Mouse (Mus musculus) urinary bladder, postnatal 4 days (tissue): ENCODE measurements around the gene Klhdc7b.

Experiments used
- DNase-seq, 2 experiments: peaks; one replicate each; pipeline ENCODE4 v3.0.0; 2021 to 2022; ENCODE audit warnings: low spot score in 2 of 2

The Klhdc7b gene

GRCm38 (mm10) chr15:89384617-89385016 lies at the start of gene Klhdc7b:
TSS of gene Klhdc7b (plus strand) at chr15:89384917.
- DNase-seq, result no peak

- no peak for DNase-seq
Observed at GRCm38 (mm10) chr15:89336422-89336821, 48.3 kb upstream of the Klhdc7b start.

DNA sequence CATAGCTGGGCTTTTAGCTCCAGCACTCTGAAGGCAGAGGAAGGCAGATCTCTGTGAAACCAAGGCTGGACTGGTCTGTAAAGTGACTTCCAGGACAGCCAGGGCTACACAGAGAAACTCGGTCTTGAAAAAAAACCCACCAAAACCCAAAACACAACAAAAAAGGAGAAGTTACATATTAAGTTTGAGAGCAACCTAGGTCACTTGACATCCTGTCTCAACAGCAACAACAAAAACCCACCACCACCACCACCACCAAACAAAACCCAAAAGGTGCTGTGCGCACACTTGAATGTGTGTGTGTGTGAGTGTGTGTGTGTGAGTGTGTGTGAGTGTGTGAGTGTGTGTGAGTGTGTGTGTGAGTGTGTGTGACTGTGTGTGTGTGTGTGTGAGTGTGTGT lies 45.0 kb upstream of the Klhdc7b start:
- DNase-seq, result no peak

GRCm38 (mm10) chr15:89340136-89340535 lies 44.6 kb upstream of the Klhdc7b start:
- no peak for DNase-seq

GRCm38 (mm10) chr15:89341678-89342077 lies 43.0 kb upstream of the Klhdc7b start:
- DNase-seq, result no peak

DNA sequence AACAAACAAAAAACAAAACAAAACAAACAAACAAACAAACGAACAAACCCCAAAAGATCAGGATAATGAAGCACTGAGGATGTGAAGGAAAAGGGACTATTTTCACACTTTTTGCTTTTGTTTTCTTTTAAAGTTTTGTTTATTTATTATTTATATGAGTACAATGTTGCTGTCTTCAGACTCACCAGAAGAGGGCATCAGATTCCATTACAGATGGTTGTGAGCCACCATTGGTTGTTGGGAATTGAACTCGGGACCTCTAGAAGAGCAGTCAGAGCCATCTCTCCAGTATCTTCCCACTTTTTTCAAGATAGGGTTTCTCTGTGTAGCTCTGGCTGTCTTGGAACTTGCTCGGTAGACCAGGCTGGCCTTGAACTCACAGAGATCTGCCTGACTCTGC lies 41.4 kb upstream of the Klhdc7b start:
- no peak for DNase-seq

GRCm38 (mm10) chr15:89350447-89350846 lies 34.3 kb upstream of the Klhdc7b start:
- DNase-seq, result no peak

DNA sequence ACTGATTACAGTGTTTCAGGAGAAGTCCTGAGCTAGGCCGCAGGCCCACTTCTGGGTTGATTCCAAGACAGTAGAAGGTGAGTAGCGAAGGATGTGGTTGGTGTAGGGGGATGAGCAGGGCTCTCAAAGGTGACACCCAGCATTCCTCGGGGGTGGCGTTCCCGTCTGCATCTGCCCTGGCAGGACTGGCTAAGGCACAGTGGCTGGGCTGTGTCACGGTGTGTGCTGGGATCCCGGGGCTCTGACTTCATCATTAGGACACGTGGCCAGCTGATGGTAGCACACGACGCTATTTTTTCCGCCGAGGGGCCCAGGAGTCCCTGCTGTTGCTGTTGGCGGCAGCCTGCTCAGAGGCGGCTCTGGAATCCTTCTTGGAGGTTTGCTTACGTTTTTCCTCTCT lies 33.4 kb upstream of the Klhdc7b start:
- no peak for DNase-seq

- DNase-seq, result peak in 1 of 2 experiments; percentile 58
Observed at GRCm38 (mm10) chr15:89352054-89352453, 32.7 kb upstream of the Klhdc7b start.

GRCm38 (mm10) chr15:89352795-89353194 lies 31.9 kb upstream of the Klhdc7b start:
- DNase-seq, result no peak

DNA sequence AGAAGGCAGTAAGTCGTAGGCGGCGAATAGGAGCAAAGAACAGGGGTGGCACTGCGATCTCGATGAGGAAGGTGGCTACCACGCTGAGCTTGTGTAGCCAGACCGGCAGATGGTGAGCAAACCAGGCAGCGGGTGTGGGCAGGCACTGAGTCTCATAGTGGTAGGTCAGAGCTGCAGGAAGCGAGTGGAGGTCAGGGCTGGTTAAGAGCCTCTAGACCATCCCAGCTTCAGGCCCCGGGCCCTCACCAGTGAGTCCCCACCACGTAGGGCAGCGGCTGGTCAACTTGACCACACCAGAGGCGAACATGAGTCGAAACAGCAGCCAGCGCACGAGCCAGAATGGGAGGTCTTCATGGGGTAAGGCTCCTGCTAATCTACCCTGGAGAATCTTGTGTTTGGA lies 30.9 kb upstream of the Klhdc7b start:
- DNase-seq, result no peak

GRCm38 (mm10) chr15:89354455-89354854 lies 30.3 kb upstream of the Klhdc7b start:
- no peak for DNase-seq

GRCm38 (mm10) chr15:89355241-89356187 lies 29.2 kb upstream of the Klhdc7b start, which contains the start of the genes Lmf2 and Ncaph2:
TSS of gene Lmf2 (minus strand) at chr15:89355659.
TSS of gene Ncaph2 (plus strand) at chr15:89355719.
- DNase-seq, result peak; percentile 91 to 95

DNA sequence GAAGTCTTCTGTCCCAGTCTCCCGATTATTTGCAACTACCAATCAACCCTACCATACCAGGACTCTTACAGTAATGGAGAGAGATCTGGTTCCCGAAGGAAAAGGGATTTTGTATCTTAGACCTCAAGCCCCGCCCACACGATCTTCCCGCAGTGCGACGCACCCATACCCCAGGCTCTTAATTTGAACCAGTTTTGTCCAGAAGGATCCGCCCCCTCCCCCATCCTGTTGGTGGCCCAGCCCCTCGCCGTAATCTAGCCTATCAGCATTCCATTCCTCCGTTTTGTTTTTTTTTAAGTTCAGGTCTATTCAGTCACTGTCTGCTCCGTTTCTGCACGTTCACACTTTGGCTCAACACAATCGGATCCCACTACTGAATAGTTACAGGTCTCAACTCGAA lies 28.3 kb upstream of the Klhdc7b start:
- peak; percentile 79 to 85 for DNase-seq

- no peak for DNase-seq
Observed at GRCm38 (mm10) chr15:89358784-89359183, 25.9 kb upstream of the Klhdc7b start.

- DNase-seq, result no peak
Observed at GRCm38 (mm10) chr15:89363051-89363450, 21.7 kb upstream of the Klhdc7b start.

DNA sequence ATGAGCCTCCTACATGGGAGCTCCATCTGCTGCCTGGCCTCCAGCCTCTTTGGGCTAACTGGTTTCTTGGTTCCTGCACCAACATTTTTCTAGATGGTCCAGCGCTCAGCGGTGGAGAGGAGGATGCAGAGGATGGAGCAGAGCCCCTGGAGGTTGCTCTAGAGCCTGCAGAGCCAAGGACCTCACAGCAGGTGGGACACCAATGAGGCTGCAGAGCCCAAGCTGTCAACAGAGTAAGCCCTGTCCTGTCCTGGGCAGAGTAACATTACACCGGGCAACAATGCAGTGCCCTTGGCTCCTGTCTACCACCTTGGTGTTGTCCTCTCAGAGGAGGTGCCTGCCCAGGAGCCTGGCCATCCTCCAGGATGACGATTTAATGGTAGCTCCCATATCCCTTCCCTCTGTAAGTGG lies 19.6 kb upstream of the Klhdc7b start:
- DNase-seq, result no peak

DNA sequence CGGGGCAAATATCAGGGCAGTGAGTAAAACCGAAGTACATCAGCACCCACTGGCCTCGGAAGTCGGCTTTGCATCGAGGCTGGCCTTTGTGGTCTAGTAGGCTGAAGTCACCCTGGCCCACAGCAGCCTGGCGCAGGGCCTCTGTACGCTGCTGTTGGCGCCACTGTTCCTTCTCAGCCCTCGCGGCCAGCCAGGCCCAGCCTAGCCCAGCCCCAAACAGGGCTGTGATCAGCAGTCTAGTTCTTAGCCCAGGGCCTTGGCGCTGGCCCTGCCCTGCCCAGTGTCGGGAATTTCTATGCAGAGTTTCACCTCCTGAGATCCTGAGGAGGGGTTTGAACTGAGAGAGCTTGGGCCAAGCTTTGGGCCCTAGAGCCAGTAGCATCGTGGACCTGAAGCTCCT lies 12.6 kb upstream of the Klhdc7b start:
- no peak for DNase-seq

DNA sequence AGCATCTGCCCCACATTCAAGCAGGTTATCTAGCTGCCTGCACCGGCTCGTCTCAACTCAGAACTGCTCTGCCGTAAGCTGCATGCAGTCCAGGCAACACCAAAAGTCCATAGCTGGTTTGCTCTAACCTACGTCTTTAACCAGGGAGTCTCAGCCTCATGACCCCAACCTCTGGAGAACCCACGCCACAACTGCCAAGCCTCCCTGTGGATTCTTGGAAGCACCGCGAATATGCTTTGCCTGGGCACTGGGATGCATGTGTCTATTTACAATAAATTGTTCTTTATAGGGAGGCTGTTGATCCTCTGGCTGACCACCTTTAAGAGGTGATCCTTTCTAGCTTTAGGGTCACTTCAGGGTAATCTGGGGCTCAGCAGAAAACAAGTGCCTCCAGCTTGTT lies 12.2 kb upstream of the Klhdc7b start:
- DNase-seq, result no peak

GRCm38 (mm10) chr15:89373027-89373761 lies 11.5 kb upstream of the Klhdc7b start:
- peak; percentile 78 to 86 for DNase-seq

DNA sequence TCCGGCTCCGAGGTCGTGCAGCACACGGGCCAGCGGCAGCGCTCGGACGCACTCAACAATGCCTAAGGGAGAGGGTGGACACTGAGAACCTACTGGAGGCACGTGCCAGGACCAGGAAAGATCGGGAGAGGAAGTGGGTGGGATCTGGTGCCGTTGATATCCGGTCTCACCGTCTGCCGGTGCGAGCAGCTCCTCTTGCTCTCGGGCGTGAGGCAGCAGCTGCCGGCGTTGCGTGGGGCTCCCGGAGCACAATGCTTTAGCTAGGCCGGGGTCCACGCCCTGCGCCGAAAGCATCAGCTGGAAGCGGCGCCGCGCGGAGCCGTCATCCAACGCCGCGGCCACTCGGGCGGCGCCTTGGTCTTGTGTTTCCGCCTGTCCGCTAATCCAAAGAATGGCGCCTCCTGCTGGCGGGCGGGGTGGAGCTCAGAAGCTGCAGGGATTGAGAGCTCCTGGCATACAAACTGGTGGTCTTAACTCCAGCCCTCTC lies 10.9 kb upstream of the Klhdc7b start, which contains the start of gene Sco2:
Sco2 (minus strand) TSS at position 85 of the 487 bp plus-strand sequence.
- DNase-seq, result peak; percentile 86 to 95

DNA sequence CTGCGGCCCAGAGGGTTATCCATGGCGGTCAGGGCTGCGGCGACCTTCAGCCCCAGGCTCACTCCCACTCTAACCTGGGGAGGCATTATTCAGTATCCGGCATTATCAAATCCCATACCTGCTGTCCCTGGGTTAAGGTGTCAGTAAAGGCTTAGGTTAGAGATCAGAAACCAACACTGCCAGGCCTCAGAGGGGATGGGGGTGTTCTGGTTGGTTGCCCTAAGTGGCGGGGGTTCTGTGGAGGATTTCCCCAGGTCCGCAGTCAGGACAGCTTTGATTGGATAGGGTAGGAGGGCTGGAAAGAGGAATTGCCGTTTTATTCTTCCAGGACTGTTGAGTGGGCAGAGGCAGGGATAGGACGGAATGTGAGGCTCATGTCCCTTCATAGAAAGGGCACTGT lies 10.4 kb upstream of the Klhdc7b start:
- DNase-seq, result no peak
